Mouse (Mus musculus): ENCODE data around the gene Nrbp1. TPM values are rescaled to one million over a fixed set of nuclear protein-coding genes. Genes with fewer than 3 reads are reported as not detected.
"Not testable (repeated sequence)": the region's sequence is repeated elsewhere in the genome, so short reads cannot be mapped to it uniquely, and the experiment has no call there.

Nrbp1 gene
- polyA plus RNA-seq, 1 experiment from 2014 or later, result 116 TPM

DNA sequence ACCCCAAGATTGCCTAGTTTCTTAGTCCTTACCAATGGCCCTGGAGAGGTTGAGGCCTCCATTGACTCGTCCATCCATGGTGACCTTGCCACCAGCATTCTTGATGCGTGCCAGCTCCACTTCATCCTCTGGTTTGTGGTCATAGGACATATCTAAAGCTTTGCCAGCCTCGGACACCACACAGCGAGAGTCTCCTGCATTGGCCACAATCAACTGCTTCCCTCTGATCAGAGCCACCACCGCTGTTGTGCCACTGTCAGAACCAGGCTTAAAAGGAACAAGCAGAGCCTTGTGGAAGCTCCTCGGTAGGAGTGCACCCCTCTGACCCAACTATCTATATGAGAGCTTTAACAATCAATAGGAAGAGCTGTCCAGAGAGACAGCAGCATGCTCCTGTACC lies 36.2 kb upstream of the Nrbp1 start:
- DNase-seq (ENCODE audit: low spot score), result no peak

DNA sequence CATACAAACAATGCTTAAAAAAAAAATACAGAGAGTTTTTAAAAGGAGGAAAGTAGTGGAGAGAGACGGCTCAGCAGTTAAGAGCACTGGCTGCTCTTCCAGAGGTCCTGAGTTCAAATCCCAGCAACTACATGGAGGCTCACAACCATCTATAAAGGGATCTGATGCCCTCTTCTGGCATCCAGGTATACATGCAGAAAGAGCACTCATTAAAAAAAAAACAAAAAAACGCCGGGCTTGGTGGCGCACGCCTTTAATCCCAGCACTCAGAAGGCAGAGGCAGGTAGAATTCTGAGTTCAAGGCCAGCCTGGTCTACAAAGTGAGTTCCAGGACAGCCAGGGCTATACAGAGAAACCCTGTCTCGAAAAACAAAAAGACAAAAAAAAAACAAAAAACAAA lies 24.1 kb upstream of the Nrbp1 start:
- DNase-seq (ENCODE audit: low spot score), result not testable (repeated sequence)

DNA sequence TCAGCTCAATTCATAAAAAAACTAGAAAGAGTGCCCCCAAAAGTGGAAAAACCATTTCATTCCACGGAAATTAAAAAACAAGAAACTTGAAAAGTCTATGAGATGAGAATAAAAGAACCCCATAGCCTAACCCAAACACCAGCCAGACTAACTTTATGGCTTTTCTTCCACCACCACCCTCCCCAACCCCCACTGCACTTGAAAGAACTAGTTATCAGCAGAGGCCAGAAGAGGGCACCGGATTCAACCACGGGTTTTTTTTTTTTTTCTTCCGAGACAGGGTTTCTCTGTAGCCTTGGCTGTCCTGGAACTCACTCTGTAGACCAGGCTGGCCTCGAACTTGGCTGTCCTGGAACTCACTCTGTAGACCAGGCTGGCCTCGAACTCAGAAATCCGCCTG lies 22.4 kb upstream of the Nrbp1 start:
- peak; percentile 29 for DNase-seq (ENCODE audit: low spot score)

DNA sequence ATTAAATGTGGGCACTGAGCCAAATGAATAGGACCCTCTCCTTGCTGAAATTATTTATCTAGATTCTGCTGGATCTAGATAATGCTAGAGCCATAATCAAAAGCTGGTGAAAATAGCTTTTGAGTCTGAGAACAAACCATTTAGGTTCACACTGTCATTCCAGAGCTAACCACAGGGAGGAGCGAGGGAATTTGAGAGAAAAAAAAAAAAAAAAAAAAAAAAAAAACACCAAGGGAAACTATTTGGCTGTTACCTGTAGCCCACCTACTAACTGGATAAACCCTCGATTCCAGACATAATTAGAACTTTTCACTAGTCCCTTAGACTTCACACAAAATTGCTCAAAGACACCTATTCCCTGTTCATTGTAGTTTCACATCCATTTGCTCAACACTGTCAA lies 21.6 kb upstream of the Nrbp1 start:
- peak; percentile 35 for DNase-seq (ENCODE audit: low spot score)

DNA sequence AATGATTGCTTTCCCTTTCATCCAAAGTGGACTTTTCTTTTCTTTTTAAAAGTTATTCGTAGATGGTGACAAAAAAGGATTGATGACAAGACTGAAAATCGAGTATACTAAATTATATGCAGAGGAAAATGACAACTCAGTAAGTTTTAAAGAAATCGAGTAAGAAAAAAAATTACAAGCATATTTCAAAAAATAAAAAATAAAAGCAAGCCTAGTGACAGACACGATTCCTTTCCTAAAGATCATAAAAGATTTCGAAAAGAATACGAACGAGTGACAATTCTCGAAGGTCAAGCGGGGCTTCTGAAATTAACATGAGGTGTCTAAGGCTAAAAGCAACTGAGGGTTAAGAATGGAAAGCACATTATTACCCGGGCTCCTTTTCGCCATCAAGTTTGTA lies 21.2 kb upstream of the Nrbp1 start:
- no peak for DNase-seq (ENCODE audit: low spot score)

DNA sequence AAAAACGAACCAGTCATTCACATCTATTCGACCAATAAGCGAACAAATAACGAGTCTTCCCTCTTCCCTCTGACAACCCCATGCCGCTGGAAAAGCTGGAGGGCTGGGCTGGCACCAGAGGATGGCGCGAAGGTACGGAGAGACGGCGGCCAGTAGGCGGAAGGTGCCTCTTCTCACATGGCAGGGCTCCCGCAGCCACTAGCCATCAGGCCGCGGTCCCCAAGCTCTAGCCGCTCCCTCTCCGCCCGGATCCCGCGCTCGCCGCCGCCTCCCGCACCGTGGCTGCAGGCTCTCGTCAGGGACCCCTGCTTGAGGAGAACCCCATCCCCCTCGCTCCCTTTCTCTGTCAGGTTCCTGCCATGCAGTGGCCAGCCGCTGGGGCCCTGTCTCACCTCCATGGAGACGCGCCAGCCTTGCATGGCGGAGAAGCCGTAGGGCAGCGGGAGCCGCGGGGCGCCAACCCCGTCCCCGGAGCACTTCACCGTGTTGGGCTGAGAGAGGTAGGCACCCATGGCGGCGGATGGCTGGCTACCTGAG lies 20.7 kb upstream of the Nrbp1 start:
- DNase-seq (ENCODE audit: low spot score), result no peak

DNA sequence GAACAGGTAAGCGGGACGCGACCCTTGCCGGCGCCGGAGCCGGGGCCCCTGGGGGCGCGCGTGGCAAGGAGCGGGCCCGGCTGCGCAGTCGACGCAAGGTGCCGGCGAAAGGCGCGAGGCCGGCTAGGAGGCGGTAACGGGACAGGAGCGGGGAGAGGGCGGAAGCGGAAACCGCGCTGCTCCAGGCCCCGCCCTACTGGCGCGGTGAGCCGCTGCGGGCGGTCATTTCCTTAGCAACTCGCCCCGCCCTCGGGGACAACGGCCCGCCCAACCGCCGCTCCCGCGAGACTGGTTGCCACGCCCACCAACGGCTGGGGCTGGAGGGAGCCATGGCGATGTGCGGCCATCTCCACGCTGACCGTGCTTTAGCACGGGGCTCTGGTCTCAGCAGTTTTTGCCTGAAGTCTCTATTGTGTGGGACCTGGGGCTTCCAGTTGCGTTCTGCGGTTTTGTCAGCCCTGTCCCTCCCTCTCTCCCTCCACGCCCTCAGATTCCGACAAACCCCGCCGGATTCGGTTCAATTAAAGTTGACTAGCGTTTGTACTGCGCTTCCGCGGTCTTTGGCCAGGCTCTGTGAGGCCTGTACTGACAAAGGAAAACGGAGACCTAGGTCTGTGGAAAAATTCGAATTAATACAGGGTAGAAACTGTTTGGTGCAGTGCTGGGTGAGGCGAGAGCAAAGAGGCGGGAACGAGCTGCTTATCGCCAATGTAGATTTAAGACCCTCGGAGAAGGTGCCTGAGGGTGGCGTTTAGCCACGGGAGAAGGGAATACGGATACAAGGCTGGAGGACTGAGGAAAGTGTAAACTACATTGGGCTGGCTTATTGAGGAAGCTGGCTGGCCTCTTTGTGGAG lies 20.0 kb upstream of the Nrbp1 start, which contains the start of gene Ppm1g:
Gene Ppm1g (minus strand): TSS at position 240 of the 856 bp plus-strand sequence.
- peak; percentile 96 for DNase-seq (ENCODE audit: low spot score)

DNA sequence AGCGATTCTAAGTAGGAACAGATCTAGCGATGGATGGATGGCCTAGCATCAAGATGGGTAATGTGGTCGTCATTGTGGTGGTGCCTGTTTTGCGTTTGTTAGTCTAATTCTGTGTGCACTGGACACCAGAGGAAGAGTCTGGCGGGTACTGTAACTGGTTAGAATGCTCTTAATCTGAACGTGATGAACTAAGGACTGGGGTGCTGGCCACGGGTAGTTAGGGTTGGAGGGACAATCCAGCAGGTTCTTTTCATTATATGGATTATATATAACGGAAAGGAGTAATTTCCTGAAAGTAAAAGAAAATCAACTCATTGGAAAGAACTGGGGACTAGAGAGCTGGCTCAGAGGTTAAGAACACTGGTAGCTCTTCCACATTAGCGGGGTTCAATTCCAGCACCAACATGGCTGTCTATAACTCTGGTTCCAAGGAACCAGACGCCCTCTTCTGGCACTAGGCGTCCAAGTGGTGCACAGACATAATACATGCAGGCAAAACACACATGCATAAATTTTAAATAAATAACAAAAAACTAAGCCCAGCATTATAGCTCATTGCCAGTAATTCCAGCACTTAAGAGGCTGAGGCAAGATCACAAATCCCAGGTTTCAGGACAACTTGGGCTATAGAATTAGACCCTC lies 19.2 kb upstream of the Nrbp1 start:
- peak; percentile 56 for DNase-seq (ENCODE audit: low spot score)

DNA sequence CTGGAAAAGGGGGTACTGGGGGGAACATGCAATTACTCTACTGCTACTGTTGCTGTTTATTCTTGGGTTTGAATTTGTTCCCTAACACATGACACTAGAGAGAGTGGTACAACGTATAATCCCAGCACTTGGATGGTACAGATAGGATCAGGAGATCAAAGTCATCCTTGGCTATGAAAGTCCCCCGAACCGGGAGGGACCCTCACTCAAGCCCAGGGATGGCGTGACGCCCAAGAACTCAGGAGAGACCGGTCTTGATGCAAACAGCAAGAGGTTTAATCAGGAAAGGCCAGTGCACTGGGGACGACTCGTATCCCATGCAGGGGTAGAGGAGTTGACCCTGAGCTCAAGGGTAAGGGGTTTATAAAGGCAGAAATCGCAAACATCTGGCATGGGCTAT lies 18.0 kb upstream of the Nrbp1 start:
- DNase-seq (ENCODE audit: low spot score), result no peak

DNA sequence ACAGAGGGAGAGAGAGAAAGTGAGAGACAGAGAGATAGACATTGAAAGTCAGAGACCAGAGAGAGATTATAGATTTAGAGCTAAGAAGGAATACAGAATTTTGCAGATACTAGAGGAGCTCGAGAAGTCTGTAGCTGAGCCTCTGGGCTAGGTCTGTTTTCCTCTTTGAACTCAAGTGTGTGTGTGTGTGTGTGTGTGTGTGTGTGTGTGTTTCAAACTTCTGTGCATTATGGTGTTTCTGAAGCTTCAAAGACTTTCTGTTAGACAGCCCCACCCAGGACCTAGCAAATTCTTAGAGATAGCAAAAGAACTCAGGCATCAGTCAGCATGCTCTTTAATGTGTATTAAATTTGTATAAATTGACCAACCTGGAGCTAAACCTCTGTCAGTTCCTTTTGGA lies 14.0 kb upstream of the Nrbp1 start:
- no peak for DNase-seq (ENCODE audit: low spot score)

DNA sequence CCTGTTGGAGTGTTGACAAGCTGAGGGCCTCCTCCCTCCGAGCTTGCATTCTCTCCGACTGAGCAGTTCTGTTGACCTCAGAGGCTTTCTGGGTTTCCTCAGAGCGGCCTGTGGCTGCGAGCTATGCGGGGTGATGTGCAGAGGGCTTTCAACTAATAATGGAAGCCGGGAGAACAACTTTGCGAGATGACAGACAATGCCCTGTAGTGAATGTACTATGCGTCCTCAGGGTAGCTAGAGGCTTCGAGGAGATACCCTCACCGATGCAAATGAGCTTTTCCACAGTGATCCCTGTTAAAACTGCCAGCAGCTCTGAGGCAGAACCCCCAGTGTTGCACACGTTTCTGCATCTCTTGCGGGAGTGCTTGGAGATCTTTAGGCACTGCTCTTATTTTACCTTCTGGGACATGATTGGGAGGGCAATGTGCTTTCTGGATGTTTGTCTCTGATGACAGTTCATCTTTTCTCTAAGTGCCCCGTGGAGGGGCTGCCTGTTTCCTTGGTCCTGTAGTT lies 914 bp downstream of the Nrbp1 start:
- DNase-seq (ENCODE audit: low spot score), result no peak

DNA sequence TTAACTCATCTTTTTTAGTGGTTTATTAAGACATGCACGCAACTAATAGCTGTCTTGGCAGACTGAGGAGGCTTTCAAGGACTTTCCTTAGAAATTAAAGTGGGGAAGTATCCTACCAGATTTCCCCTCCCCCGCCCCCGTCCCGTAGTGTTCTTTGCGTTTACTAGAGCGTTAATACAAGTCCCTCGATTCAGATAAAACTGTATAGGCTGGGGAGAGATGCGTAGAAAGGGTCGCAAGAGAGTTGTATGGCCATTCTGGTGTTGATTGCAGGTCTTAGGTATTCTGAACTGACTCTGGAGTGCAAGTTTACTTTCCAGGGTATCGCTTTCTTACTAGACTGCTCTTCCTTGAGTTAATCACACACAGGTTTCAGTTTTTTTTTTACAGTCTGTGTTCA lies 1.5 kb downstream of the Nrbp1 start:
- DNase-seq (ENCODE audit: low spot score), result no peak

DNA sequence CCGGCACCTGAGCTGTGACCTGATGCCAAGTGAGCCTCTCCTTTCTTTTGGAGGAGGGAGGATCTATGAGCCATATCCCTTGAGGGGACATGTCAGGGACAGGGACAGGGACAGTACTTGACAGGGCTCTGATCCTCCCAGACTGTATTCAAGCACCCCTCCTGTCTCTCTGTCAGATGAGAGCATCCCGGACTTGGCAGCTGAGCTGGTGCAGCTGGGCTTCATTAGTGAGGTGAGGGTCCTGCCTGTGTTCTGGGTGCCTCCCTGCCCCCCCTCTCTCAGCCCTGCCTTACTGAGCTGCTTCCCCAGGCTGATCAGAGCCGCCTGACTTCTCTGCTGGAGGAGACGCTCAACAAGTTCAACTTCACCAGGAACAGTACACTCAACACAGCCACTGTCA lies 10.1 kb downstream of the Nrbp1 start:
- DNase-seq (ENCODE audit: low spot score), result no peak

DNA sequence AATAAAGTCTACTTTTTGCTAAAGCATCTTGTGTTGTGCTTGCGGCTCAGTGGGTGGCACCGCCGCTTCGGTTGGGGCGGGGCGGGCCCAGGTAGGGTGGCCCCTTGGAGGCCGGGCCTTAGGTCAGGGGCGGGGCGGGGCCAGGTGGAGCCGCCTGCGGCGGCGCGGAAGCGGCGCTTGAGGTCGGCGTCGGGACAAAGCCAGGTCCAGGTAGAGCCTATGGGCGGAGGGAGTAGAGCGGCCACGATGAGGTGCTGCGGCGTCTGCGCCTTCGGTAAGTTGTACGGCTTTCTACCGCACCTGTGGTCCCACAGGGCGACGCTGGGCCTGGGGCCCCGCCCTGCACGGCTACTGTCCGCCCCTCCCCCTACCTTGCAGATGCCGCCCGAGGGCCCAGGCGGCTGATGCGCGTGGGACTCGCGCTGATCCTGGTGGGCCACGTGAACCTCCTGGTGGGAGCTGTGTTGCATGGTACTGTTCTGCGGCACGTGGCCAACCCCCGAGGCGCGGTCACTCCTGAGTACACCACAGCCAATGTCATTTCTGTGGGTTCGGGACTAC lies 11.0 kb downstream of the Nrbp1 start, which contains the start of gene Krtcap3:
Gene Krtcap3 (plus strand): TSS at position 151 of the 561 bp plus-strand sequence.
- peak; percentile 39 for DNase-seq (ENCODE audit: low spot score)

DNA sequence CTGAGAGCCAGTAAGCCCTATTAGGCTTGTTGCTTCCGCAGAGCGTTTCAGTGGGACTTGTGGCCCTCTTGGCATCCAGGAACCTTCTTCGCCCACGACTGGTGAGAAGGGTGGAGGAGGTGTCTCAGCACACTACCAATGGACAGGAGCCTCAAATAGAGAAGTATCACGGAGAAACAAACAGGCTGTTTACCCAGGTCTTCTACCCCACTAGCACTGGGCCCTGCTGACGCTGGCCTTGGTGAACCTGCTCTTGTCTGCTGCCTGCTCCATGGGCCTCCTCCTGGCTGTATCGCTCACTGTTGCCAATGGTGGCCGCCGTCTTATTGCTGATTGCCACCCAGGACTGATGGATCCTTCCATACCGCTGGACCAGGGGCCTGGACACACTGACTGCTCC lies 11.5 kb downstream of the Nrbp1 start:
- DNase-seq (ENCODE audit: low spot score), result no peak

DNA sequence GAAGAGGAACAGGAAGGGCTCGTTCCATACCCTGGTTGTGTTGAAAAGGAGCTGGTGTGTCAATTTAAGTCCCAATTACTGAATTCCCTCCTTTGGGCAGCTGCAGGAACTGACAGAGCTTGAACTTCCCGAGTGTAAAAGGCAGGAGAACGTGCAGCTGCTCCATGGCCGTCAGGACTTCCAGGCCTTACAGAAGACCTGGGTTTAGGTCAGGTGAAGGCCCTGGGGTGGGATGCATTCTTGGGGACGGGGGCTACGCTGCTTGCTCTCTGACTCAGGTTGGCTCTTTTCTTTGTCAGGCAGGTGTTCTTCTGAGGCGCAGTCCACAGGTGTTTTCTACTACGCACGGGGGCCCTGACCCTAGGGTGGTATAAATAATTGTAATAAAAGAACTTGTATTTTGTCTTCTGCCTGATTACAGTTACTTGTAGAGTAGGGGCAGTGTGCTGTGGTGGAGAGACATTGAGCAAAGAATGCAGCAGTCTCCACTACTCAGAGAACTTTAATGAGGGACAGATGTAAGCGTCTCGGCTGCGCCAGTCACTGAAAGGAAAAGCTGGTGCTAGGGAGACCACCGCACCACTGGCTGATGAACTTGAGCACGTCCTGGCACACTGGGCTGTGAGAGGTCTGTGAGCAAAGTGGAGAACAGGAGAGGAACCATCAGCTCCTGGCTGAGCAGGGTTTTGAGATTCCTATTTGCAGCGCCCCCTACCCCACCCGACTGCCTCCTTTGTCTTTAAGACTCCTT lies 12.3 kb downstream of the Nrbp1 start:
- no peak for DNase-seq (ENCODE audit: low spot score)

DNA sequence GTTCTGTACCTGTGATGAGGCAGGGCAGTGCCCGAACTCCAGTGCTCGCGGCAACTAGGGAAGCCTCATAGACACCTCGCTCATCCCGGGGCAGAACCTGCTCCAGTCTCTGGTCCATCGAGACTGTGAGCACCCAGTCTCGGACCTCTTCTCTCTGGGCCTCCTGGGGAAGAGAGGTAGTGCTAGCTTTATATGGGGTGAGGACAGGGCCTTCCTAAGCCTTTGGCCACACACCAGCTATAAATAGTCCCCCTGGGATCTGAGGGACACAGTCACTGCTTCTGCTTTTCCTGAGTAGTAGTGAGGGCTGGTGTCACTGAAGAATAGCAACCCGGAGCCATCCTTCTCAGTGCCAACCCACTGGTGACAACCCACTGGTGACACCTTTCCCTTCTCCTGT lies 13.1 kb downstream of the Nrbp1 start:
- DNase-seq (ENCODE audit: low spot score), result no peak

DNA sequence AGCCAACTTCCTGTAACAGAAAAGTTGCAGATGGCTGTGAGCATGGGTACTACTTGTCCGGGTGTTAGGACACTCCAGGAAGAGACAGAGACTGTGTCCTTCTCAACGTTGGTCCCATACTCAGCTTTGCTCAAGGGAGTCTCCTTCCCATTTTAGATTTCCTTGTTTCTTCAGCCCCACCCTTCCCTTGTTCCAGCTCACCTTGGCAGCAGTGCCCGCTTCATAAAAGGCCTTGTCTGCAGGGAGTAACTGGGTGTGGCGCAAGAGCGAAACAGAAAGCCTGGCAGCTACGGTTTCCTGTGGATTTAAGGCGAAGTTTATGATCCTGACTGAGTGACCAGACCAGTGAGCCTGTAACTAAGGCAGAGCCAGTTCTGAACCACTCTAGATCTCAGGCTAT lies 13.8 kb downstream of the Nrbp1 start:
- no peak for DNase-seq (ENCODE audit: low spot score)

DNA sequence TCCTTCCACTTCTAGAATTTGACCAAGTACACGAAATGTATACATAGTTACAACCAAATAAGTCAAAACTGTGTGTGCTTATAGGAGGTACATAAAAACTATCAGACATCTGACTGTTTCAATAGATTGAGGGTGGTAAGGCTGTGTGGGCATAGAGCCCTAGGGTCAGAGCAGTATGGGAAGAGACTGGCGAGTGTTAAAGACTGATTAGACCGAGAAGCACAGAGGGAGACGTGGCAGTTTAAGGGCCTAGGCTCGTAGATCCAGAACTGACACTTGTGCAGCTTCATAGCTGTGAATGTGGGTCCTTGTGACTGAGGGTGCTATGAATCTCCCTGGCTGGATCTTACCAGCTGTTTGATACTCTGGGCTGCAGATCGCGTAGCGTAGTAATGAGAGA lies 14.2 kb downstream of the Nrbp1 start:
- DNase-seq (ENCODE audit: low spot score), result no peak

DNA sequence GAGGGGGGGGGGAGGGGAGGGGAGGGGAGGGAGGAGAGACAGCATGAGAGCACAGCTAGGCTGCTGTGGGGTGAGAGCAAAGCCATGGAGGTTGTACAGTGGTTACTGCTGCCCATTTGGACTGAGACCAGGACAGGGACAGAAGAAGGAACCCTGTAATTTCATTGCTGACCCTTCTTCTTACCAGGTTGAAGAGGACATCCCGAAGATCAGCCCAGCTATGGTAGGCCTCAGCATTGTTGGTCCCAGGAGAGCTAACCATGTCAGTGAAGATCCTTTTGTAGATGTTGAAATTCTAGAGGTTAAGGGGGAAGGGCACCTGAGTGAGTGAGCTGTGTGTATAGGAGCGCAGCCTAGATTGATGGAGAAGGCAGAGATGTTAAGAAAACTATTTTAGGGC lies 14.7 kb downstream of the Nrbp1 start:
- no peak for DNase-seq (ENCODE audit: low spot score)

DNA sequence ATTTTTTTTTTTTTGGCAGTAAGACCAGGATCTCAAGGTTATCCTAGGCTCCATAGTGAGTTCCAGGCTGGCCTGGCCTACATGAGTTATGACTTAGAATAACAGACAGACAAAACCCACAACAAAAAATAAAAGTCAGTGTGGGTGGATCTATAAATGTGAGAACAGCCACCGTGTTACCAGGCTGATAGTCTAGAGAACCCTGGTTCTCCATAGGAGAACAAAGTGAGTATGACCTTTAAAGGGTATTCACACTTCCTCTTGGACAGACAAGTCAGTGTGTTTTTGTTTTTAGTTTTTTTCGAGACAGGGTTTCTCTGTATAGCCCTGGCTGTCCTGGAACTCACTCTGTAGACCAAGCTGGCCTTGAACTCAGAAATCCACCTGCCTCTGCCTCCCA lies 15.3 kb downstream of the Nrbp1 start:
- DNase-seq (ENCODE audit: low spot score), result no peak

Data from thymus, postnatal 0 days (tissue).